Mouse (Mus musculus) cerebellum, adult 18-20 months (tissue): ENCODE data around the gene Igfbp2.

Experiments used
- DNase-seq, 2 experiments: peaks; one replicate each; pipeline ENCODE4 v3.0.0; 2021

Gene Igfbp2

GRCm38 (mm10) chr1:72856209-72856909 is 32.1 kb downstream of the Igfbp2 start:
- no peak for DNase-seq

GRCm38 (mm10) chr1:72857142-72857541 is 32.8 kb downstream of the Igfbp2 start:
- DNase-seq: no peak

- DNase-seq: no peak
These were observed 33.3 kb downstream of the Igfbp2 start for GRCm38 (mm10) chr1:72857631-72858030.

GRCm38 (mm10) chr1:72858286-72858685 is 34.0 kb downstream of the Igfbp2 start:
- DNase-seq: no peak

- DNase-seq: no peak
These were observed 34.6 kb downstream of the Igfbp2 start for GRCm38 (mm10) chr1:72858874-72859273.

GRCm38 (mm10) chr1:72859963-72860362 is 35.7 kb downstream of the Igfbp2 start:
- no peak for DNase-seq

GRCm38 (mm10) chr1:72860502-72860901 is 36.2 kb downstream of the Igfbp2 start:
- DNase-seq: no peak

GRCm38 (mm10) chr1:72861702-72862101 is 37.4 kb downstream of the Igfbp2 start:
- DNase-seq: no peak

GRCm38 (mm10) chr1:72862248-72862647 is 37.9 kb downstream of the Igfbp2 start:
- DNase-seq: no peak

GRCm38 (mm10) chr1:72863692-72864091 is 39.4 kb downstream of the Igfbp2 start:
- DNase-seq: no peak

GRCm38 (mm10) chr1:72864272-72864671 is 40.0 kb downstream of the Igfbp2 start:
- no peak for DNase-seq

GRCm38 (mm10) chr1:72865900-72866299 is 41.6 kb downstream of the Igfbp2 start:
- DNase-seq: peak; percentile 76 to 92

GRCm38 (mm10) chr1:72866417-72866816 is 42.1 kb downstream of the Igfbp2 start:
- DNase-seq: no peak

GRCm38 (mm10) chr1:72867346-72867745 is 43.0 kb downstream of the Igfbp2 start:
- no peak for DNase-seq

GRCm38 (mm10) chr1:72868429-72869215 is 44.3 kb downstream of the Igfbp2 start:
- DNase-seq: peak in 1 of 2 experiments; percentile 19

- DNase-seq: no peak
These were observed 45.0 kb downstream of the Igfbp2 start for GRCm38 (mm10) chr1:72869275-72869674.

- DNase-seq: peak; percentile 68 to 83
These were observed 45.6 kb downstream of the Igfbp2 start for GRCm38 (mm10) chr1:72869681-72870614.

- DNase-seq: peak; percentile 92 to 96
These were observed 46.5 kb downstream of the Igfbp2 start for GRCm38 (mm10) chr1:72870615-72871336.

- DNase-seq: no peak
These were observed 47.0 kb downstream of the Igfbp2 start for GRCm38 (mm10) chr1:72871337-72871696.

- peak; percentile 69 to 76 for DNase-seq
These were observed 47.6 kb downstream of the Igfbp2 start for GRCm38 (mm10) chr1:72871697-72872411.

- peak; percentile 83 to 87 for DNase-seq
These were observed 48.2 kb downstream of the Igfbp2 start for GRCm38 (mm10) chr1:72872521-72872920.

GRCm38 (mm10) chr1:72873078-72873477 is 48.8 kb downstream of the Igfbp2 start:
- peak; percentile 57 for DNase-seq
